Mouse (Mus musculus) bone marrow macrophage, adult 2 months (primary cell): ENCODE results near the gene Cd302.

ENCODE experiments used
- CTCF ChIP-seq: IDR thresholded peaks from 2 replicates; pipeline ENCODE4 v1.5.1; 2012; ENCODE audit warnings: low read depth, mild to moderate bottlenecking, low read length, moderate library complexity
- POLR2A ChIP-seq: IDR thresholded peaks from 2 replicates; pipeline ENCODE4 v1.6.1; 2012; ENCODE audit warnings: mild to moderate bottlenecking, low read depth, low read length, borderline replicate concordance

- TF ChIP-seq CTCF: no peak
- TF ChIP-seq POLR2A: no peak
Observed at GRCm38 (mm10) chr2:60234506-60234905, 49.8 kb downstream of the Cd302 start.
